Mouse (Mus musculus): ENCODE measurements at regions not wholly inside any gene's neighbourhood (a gene's known extent, or its start where the extent isn't known, plus 50 kb on each side); places are given as distances from the start of the nearest gene placed in this dataset.

GRCm38 (mm10) chr4:39926021-39926591 is 216.8 kb upstream of the Aco1 start:
- no peak for DNase-seq (ENCODE audit: low spot score)

DNA sequence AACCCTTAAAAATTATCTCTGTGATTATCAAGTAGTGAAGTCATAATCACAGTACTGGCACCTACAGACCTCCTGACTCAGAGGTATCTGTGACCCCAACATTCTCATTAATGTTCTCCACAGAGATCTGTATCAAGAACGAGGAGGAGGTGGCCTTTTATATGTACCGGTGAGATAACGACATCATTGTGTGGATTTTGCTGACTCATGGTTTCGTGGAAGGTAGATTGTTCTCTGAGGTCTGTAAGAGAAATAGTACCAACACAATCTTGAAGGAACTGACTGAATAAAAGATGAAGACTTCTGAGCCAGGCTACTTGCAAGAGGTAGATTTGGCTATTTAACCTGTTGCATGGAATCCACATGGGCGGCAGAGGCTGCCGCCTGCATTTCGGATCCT is 216.3 kb upstream of the Aco1 start:
- no peak for DNase-seq (ENCODE audit: low spot score)

DNA sequence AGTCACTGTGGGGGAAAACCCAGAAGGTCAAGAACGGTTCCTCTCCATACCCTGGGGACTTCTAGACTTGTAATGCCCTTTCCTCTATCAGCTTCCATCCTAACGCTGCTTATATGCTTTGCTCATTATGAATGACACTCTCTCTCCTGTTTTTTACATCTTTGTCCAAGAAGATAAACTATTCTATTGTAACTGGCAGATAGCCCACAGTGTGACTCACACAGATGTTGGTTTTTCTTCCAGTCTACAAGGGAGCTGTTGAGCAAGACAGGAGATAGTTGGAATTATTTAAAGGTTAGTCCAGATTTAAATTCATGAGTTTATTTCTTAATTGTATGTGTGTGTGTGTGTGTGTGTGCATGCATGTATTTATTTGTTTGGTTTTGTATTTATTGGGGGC is 214.4 kb upstream of the Aco1 start:
- no peak for DNase-seq (ENCODE audit: low spot score)

- no peak for DNase-seq (ENCODE audit: low spot score)
These were observed 208.7 kb upstream of the Aco1 start for GRCm38 (mm10) chr4:39934025-39934708.

GRCm38 (mm10) chr4:39958687-39959086 is 184.2 kb upstream of the Aco1 start:
- DNase-seq (ENCODE audit: low spot score): no peak

DNA sequence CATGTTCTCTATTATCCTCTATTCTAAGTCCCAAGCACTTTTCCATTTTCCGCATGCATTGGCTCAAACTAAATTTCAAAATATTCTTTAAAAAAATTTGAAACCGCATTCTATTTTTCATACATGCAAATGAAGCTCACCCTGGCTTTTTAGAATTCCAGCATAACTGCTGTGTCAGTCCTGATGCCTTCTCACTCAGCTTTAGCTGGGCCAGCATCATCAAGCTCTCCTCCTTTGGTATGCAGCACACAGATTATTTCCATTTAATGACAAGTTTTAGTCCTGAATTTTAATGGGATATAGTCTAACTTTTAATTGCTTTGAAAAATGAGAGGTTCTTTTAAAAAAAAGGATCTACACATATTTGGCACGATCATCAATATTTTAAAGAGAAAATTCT is 174.9 kb upstream of the Aco1 start:
- no peak for DNase-seq (ENCODE audit: low spot score)

DNA sequence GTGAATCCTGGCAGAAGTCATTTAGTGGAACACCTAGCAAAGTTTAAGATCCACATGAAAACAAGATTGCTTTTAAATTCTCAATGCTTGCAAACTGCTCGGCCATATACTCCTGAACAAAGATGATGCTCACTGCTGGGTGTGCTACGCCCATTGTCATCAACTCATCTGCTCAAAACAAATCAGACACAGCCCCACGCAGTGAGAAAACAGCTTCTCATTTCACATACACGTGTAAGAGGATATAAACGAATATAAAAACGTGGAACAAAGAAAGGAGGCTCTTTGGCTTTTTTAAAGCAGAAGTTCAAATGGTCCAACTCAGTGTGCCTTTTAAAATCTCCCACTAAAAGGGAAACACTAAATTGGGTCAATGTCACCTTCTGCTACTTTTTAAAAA is 151.5 kb upstream of the Aco1 start:
- no peak for DNase-seq (ENCODE audit: low spot score)

DNA sequence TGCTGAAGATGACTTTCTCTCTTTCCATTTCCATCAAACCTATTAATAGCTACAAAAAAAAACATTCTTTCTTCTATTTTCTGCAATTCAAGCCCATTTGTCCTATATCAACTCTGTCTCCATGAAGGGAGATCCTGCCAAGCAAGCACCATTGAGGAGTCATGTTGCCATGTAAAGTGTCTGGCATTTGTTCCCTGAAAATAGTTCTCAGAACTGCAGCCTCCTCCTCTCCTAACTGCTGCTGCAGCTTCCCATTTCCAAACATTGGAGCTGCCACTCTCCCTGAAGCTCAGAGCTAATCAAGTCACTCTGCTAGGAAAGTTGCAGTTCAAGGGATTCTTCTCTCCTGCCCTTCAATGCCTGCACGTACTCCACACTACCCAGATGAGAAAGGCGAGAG is 151.0 kb upstream of the Aco1 start:
- DNase-seq (ENCODE audit: low spot score): no peak

DNA sequence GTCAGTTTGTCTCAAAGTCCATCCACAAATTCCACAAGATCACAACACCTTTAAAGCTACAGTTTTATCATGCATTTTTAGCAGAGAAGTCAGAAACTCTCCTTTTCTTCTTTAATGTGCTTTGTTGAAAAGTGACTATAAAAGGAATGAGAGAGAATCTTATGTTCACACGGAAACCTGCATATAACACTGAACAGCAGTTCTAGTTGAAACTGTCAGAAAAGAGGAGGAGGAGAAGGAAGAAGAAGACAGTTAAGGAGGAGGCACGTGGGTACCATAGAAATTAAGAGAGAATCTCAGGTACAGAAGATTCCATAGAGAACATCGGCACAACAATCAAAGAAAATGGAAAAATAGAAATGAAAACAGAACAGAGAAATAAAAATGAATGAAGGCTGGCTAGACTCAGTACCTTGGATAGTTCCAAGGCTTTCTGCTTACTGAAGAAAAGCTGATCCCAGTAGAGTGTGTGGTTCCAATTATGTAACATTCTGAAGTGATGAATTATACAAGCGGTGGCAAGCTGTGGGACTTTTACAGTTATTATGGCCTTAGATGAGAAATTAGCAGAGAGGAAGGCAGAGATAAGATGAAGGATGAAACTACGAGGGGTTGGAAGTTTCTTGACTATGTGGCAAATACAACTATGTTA is 144.0 kb upstream of the Aco1 start:
- DNase-seq (ENCODE audit: low spot score): no peak

GRCm38 (mm10) chr4:40014666-40015065 is 128.2 kb upstream of the Aco1 start:
- peak; percentile 74 for DNase-seq (ENCODE audit: low spot score)

- no peak for DNase-seq (ENCODE audit: low spot score)
These were observed 126.0 kb upstream of the Aco1 start for GRCm38 (mm10) chr4:40016856-40017255.

GRCm38 (mm10) chr4:40018208-40018607 is 124.7 kb upstream of the Aco1 start:
- no peak for DNase-seq (ENCODE audit: low spot score)

GRCm38 (mm10) chr4:40031361-40031760 is 111.5 kb upstream of the Aco1 start:
- no peak for DNase-seq (ENCODE audit: low spot score)

- DNase-seq (ENCODE audit: low spot score): no peak
These were observed 95.0 kb upstream of the Aco1 start for GRCm38 (mm10) chr4:40047846-40048245.

GRCm38 (mm10) chr4:40049086-40049485 is 93.8 kb upstream of the Aco1 start:
- no peak for DNase-seq (ENCODE audit: low spot score)

DNA sequence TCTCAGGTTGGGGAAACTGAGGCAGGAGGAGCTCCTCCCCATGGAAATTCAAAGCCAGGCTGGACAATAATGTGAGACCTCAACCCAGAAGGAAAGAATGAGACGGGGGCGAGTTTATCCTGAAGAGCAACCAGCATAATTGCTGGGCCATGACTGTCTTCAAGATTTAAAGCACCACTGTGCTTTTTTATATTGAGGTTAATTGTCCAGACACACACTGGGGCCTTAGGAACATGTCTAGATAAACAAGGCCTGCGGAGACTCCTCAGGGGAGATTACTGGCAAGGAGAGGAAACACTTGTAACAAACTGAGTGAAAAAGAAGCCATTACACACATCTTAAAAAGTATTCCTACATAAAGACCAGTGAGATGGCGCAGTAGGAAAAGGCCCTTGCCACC is 91.0 kb upstream of the Aco1 start:
- no peak for DNase-seq (ENCODE audit: low spot score)

DNA sequence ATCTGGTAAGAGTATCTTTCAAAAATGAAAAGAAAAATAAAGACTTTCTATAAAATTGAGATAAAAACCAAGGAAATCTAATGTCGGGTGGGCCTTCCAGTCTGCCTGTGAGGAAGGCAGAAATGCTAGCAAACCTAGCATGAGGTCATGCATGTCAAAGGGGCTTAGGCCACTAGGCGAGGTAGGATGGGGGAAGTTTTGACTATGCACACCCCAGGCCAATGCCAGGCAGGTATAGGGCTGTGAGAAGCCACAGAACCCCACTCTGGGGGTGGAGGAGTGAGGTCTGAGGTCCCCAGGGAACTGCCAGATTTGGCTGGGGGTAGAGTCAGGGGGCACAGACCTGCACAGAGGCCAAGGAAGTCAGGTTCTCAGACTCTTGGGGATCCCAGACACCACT is 89.5 kb upstream of the Aco1 start:
- DNase-seq (ENCODE audit: low spot score): no peak

DNA sequence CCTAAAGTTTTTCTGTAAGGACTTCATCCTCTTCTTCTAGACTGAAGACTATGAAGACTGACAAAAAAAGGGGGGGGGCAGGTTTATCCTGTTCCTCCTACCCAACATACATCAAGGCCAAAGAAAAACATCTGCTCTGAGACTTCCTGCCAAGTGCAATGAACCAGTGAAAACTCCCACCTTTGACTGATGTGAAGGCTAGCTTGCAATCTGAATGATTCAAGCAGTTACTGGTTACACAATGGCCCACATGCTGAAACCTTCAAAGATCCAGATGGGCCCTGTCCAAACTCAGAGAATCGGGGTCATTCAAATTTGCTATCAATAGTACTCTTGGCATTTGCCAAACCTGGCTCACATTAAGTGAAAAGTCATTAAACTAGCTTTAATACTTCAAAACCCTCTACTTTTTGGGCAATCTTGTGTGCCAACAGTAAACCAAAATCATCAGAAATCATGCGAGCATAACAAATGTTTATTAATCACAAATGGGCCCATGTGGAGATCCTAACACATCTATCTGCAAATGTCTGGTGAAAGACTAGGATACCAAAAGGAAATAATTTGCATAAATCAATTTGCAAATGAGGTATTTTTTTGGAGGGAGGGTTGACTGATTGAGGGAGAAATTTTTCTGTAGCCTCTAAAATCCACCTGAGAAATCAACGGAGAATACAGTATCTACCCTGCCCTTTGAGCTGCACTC is 79.0 kb upstream of the Aco1 start:
- no peak for DNase-seq (ENCODE audit: low spot score)

DNA sequence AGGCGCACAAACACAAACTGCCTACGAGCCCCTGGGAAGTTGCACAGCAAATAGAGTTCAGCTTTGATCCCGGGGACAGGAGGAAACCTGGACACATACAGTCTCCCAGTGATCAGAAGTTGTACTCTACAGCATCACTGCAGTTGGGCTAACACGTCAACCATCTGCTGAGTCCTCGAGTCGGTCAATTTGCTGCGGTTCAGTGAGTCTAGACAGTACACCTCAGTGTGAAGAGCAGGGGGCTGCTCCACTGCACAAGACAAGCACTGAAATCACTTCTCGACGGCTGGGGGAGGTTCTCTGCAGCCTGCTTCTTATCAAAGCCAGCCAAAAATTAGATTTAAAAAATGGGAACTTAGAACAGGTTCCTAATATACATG is 78.4 kb upstream of the Aco1 start:
- DNase-seq (ENCODE audit: low spot score): peak; percentile 36

DNA sequence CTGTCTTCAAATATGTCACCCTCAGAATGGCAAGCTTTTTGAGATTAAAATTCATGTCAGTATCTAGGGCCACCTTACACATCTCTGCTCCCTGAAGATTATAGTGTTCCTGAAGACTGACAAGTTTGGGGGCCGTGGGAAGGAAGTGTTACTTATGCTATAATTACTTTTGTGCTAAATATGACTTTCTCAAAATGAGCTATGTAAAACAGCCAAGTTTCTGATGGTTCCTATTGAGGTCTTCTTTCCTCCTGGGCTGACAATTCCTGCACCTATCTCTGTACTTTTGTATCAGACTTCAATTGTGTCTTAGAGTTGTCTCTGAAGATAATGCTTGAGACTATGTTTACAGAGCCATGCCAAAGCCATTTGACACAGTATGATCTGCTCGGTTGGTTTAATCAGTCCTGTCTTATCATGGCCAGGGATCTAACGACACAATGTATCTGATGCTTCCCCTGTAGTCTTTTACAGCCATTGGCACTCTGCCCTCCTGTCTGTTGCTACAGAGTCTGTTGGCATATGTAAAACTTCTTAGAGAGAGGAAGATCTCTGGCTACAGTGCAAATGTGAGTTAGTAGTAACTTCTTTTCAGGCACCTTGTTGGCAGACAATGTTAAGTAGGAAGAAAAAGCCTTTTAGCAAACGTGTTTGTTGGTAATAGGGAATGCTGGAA is 71.8 kb upstream of the Aco1 start:
- no peak for DNase-seq (ENCODE audit: low spot score)

- DNase-seq (ENCODE audit: low spot score): no peak
These were observed 61.8 kb upstream of the Aco1 start for GRCm38 (mm10) chr4:40081035-40081434.

GRCm38 (mm10) chr4:40090295-40090694 is 52.6 kb upstream of the Aco1 start:
- DNase-seq (ENCODE audit: low spot score): no peak
